Mouse (Mus musculus): ENCODE results near the gene Plcl1. TPM values are rescaled to one million over a fixed set of nuclear protein-coding genes. Genes with fewer than 3 reads are reported as not detected.

Gene Plcl1
- polyA plus RNA-seq (2014; fragmentation: Illumina TruSeq; extraction: RNeasy Lipid Tissue Mini Kit (QIAGEN cat#74804); ENCODE audit: low read depth, low replicate concordance), result 19.2 TPM

GRCm38 (mm10) chr1:55405272-55406022 lies at the start of gene Plcl1:
Gene Plcl1 (plus strand): TSS chr1:55405921.

GRCm38 (mm10) chr1:55363044-55363565 lies 42.6 kb upstream of the Plcl1 start, which contains the start of gene Boll:
Gene Boll (minus strand): TSS chr1:55363469.

Other genes with a start within 250 kb of the Plcl1 start
- 2.5 TPM for gene Rftn2, start 179.1 kb upstream of the Plcl1 start, polyA plus RNA-seq (2014; fragmentation: Illumina TruSeq; extraction: RNeasy Lipid Tissue Mini Kit (QIAGEN cat#74804); ENCODE audit: low read depth, low replicate concordance)
- gene Mars2, start 168.7 kb upstream of the Plcl1 start, polyA plus RNA-seq (2014; fragmentation: Illumina TruSeq; extraction: RNeasy Lipid Tissue Mini Kit (QIAGEN cat#74804); ENCODE audit: low read depth, low replicate concordance), result 6.4 TPM
- gene Boll, start 42.5 kb upstream of the Plcl1 start, polyA plus RNA-seq (2014; fragmentation: Illumina TruSeq; extraction: RNeasy Lipid Tissue Mini Kit (QIAGEN cat#74804); ENCODE audit: low read depth, low replicate concordance), result 0.40 TPM

All from kidney, adult 10 weeks (tissue).